Mouse (Mus musculus) mesoderm, embryonic 11.5 days (tissue): ENCODE measurements around the gene Megf8.

Experiments used
- DNase-seq: peaks from one replicate; pipeline ENCODE4 v3.0.0-alpha.2; 2012; ENCODE audit warnings: low read depth, low spot score

Gene Megf8

DNA sequence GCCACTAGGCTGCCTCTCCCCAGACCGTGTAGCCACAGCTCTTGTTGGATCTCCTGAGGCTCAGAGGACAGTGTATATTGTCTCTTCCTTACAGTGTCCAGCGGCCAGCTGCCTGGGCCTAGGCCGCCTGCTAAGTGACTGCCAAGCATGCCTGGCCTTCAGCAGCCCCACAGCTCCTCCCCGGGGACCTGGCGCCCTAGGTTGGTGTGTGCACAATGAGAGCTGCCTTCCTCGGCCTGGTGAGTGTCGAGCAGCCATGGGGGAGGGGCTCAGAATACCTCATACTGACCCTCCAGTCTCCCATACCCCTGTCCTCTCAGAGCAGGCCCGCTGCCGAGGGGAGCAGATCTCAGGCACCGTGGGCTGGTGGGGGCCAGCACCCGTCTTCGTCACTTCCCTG lies 17.5 kb downstream of the Megf8 start:
- no peak for DNase-seq

- no peak for DNase-seq
Observed at GRCm38 (mm10) chr7:25339329-25339728, 22.4 kb downstream of the Megf8 start.

DNA sequence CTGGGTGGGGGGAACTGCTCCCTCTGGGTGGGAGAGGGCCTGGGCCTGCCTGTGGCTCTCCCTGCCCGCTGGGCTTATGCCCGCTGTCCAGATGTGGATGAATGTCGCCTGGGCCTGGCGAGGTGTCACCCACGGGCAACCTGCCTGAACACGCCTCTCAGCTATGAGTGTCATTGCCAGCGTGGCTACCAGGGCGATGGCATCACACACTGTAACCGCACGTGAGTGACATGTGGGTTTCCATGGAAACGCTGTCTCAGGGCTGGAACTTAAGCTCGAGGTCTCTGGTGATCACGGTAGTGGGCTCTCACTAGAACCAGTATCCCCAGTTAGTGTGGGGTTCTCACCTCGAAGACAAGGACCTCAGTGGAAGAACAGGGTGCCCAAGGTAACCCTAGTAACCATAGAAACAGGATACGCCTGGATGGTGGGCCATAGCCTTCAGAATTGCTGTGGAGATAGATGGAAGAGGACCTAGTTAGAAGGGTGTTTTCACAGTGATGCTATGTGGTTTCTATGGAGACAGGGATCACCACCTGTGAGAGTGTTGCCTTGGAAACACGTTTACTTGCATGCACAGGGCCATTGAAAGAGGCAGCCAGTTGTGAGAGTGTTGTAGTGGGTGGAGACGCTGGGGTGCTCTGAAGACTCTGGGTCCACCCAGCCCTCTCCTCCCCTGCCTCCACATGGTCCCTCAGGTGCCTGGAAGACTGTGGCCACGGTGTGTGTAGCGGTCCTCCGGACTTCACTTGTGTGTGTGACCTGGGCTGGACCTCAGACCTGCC lies 24.2 kb downstream of the Megf8 start:
- no peak for DNase-seq

- DNase-seq, result no peak
Observed at GRCm38 (mm10) chr7:25348861-25349260, 31.9 kb downstream of the Megf8 start.

GRCm38 (mm10) chr7:25358721-25359206 lies 41.8 kb downstream of the Megf8 start:
- no peak for DNase-seq

DNA sequence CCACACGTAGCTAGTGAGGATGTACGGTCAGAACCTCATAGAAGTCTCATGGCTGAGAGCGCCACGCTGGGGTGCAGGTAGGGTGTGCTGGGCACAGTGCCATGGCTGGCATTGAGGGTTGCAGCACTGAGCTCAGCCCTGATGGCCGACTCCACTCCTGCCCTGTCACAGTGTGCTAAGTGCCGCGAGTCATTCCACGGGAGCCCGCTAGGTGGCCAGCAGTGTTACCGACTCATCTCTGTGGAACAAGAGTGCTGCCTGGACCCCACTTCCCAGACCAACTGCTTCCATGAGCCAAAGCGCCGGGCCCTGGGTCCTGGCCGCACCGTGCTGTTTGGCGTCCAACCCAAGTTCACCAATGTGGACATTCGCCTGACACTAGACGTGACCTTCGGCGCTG lies 46.2 kb downstream of the Megf8 start:
- no peak for DNase-seq

GRCm38 (mm10) chr7:25363632-25364031 lies 46.7 kb downstream of the Megf8 start:
- no peak for DNase-seq

GRCm38 (mm10) chr7:25365937-25366625 lies 49.1 kb downstream of the Megf8 start:
- peak; percentile 55 for DNase-seq

DNA sequence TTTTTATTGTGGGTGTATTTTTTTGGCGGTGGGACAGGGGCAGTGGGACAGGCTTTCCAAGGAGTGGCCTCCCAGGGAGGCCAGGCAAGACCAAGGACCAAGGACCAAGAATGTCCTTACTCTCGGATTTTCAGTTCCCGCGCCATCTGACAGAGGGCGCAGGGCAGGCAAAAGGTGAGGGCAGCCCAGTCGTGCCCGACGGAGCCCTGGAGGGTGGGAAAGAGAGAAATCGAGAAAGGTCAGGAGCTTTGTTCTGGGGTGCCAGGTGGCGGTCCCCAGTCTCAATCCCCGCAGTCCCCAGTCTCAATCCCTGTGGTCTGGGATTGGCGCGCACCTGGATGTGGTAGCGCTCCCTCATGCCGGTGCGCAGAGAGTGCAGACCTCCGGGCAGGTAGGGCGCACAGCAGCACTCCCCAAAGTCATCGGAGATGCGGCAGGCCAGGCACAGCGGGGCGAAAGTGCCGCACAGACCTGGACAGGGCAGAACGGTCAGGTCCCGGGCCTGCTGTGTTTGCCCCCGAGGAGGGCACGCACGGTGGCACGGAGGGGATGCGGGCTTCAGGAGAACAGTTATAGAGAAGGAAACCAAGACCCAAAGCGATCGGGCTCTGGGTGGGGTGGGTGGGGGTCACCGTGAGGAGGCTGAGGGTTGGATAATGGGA lies 50.8 kb downstream of the Megf8 start:
- DNase-seq, result no peak

DNA sequence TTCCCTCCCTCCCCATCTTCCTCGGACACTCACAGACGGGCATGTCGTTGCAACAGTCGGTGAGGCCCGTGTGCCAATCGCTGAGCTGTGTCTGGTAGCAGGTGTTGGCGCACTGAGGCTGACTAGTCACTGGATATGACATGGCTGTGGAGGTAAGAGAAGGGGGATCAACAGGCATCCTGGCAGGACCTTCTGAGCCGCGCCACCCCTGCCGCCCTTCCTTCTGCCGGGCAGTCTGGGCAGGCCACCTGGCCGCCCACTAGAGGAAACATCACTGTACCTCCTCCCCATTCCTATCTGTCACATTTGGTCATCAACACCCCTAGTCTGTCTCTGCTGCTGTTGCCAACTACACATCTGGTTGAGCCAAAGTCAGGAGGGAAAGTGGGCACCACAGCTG lies 51.4 kb downstream of the Megf8 start:
- DNase-seq, result no peak

DNA sequence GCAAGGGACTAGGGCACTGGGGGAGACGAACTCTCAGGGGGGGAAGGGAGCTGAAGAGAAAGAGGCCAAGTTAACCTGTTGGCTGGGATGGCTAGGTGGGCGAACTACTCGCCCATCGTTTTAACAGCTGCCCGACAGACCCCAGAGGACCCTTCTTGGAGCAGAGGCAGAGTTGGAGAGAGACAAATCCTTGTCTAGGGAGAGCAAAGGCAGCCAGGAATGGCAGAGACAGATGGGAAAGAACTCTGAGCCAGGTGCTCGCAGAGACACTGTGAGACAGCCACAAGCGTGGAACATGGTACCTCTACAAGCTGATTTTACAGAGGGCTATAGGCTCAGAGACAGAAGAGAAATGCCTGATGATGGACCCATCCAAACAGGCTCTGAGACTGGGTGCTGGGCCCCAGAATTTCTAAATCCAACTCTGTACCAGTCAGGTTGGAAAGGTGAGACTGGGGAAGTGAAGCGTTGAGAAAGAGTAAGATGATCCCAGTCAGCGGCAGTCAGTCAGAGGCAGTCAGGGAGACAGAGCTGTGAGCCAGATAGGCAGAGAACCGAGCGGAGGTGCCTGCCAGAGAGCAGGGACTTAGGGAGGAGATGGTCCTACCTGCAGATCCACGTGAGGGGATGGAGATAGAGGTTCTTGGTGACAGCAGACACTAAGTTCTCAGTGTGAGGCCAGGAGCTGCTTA lies 52.2 kb downstream of the Megf8 start, which contains the start of gene Cnfn:
Gene Cnfn, minus strand, starts transcription at position 667 of the 692 bp plus-strand sequence.
- DNase-seq, result no peak

DNA sequence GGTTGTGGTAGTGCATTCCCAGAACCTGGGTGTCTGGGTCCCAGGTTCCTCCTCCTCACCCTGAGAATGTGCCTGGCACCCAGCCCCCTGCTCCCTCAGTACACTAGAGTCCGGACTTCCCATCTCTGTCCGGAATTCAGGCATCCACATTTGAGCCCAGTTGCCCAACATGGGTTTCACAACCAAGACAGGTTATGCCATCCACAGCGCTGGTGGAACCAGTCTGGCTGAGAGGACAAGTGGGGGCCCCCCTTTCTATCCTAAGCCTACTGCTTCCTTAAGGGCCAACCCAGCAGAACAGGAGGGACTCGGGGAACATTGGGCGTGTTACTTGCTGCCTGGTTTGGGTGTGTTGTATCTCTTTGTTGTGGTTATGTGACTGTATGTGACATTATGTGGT lies 55.5 kb downstream of the Megf8 start:
- no peak for DNase-seq

- DNase-seq, result peak; percentile 77
Observed at GRCm38 (mm10) chr7:25376556-25376955, 59.6 kb downstream of the Megf8 start.

GRCm38 (mm10) chr7:25377100-25377700 lies 60.2 kb downstream of the Megf8 start:
- DNase-seq, result no peak

DNA sequence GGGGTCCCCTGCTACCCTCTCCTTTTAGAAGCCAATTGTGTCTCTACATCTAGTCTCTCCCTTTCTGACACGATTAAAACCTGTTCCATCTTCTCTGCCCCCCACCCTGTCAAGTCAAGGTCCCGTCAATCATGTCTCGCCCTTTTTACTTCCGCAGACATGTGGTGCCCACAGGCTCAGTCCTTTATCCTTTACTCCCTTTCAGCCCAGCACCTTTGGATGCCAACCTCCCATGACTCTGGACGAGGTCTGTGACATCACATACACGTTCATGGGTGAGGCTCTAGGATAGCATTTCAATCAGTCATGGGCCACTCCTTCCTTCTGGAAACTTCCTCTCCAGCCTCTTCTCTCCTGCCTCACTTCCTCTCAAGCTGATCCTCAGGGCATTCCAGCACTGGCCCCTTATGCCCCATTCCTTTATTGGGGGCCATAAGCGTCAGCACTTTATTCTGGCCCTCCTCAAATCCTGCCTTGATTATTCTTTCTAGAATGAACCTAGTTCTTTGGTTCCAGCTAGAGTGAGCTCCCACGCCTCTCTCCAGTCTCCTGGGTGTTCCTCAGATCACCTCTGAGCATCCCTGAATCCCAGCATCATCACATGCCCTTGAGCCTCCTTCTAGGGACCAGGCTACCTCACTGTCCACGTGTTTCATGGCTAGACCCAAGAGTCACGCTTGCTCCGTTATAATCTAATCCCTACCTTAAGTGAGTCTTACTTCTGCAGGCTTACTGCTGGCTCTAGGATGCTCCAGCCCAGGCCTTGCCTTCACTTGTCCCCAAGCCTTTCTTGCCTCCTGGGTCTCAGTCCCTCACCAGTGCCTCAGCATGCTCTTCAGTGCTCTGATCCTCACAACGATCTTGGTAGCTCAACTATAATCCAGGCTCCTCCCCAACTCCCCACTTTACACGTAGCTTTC lies 61.5 kb downstream of the Megf8 start:
- DNase-seq, result no peak

DNA sequence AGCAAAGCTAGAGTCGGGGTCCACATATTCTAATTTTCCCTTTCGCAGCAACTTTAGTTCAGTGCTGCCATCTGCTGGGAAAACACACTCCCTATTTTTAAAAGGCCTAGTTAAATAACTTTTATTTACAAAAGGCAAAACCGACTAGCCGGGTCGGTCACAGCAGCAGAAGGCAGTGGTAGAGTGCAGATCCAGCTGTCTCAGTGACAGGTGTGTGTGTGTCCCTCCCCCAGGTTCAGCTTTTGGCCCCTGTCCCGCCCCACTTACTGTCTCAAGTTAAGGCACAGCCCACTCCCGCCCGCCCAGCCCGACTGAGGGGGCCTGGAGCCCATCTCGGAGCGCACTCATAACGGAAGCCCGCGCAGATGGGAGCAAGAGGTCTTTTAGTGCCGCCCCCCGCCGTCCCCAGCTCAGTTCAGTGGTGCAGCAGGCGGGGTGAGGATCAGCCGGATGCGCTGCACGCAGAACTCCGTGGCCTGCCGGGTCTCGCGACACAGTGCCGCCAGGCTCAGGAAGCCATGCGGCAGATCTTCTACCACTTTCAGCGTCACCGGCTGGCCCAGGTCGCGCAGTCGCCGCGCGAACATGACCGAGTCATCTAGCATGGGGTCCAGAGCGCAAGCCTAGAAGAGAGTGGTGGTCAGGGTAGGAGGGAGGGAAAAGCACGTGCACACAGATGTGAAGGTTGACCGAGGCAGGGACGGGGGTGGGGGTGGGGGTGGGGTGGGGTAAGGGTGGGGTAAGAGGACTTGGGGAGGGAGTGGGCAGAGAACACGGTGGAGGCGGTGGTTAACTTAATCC lies 62.8 kb downstream of the Megf8 start:
- peak; percentile 70 for DNase-seq

GRCm38 (mm10) chr7:25380392-25381283 lies 63.7 kb downstream of the Megf8 start:
- no peak for DNase-seq

DNA sequence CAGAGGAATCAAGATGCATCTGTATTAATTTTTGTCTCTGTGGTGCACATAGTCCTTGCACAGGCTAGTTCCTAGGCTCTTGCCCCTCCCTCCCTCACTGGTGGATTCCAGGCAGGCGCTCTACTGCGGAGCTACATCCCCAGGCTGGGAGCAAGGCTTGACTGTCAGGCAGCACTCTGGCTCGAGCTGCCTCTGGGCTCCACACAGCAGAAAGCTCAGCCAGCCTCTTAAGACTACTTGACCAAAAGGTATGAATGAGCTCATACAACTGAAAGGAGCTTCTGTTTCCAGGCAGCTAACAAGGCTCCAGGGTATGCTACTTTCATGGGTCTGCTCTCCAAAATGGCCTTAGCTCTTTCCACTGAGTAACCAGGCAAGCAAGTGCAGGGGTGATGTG lies 64.3 kb downstream of the Megf8 start:
- DNase-seq, result no peak
